Comparison of ENCODE assay signal across 7 mouse cellular contexts in the genomic region with DNA sequence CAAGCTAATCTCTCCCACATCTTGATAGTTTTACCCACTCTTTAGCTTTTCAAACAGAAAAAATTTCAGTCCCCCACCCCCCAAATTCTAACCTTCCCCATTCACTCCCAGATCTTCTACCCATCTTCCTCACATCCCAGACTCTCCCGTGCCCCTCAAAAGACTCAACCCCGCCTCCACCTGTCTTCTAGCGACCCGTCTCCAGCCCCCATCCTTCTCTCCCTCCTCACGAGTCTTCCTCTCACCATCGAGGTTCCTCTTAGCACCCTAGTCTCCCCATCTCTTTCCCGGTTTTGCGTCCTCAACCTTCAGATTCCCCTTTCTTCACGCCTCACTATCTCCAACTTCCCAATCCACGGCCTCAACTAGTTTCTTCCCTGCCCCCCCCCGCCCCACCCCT. TPM values are rescaled to one million over a fixed set of nuclear protein-coding genes. Genes with fewer than 3 reads are reported as not detected.
DNase-seq lines count a peak whose midpoint lies in the region; ATAC-seq lines count a peak whose summit lies in the region.

No protein-coding gene starts in this region.

- peaks cover 28% of the 10 kb centered on the region for H3K4me1 ChIP-seq in lung, embryonic 16.5 days (replicated peaks; ENCODE audit: control insufficient read depth, insufficient read depth, low read length)
- H3K4me1 ChIP-seq in hindbrain, embryonic 12.5 days = peaks cover 24% of the 10 kb centered on the region
- peaks cover 28% of the 10 kb centered on the region for H3K4me1 ChIP-seq in midbrain, embryonic 15.5 days

- no peaks in the 10 kb centered on the region for H3K9me3 ChIP-seq in lung, embryonic 16.5 days (ENCODE audit: control insufficient read depth, low read length)
- no peaks in the 10 kb centered on the region for H3K9me3 ChIP-seq in hindbrain, embryonic 12.5 days (replicated peaks)
- no peaks in the 10 kb centered on the region for H3K9me3 ChIP-seq in midbrain, embryonic 15.5 days

- peak overlapping the region; percentile 87 for H3K4me2 ChIP-seq in lung, embryonic 16.5 days (ENCODE audit: low read depth, low read length)
- peak overlapping the region; percentile 56 for H3K4me2 ChIP-seq in hindbrain, embryonic 12.5 days (replicated peaks)
- peak overlapping the region; percentile 62 for H3K4me2 ChIP-seq in midbrain, embryonic 15.5 days

- H3K27ac ChIP-seq in lung, embryonic 16.5 days (ENCODE audit: low read length) = peak overlapping the region; percentile 85; the same call in 1 of the 2 replicates
- H3K27ac ChIP-seq in hindbrain, embryonic 12.5 days = peak overlapping the region; percentile 87; the same call in 1 of the 2 replicates
- peak overlapping the region; percentile 85 for H3K27ac ChIP-seq in midbrain, embryonic 15.5 days

- 0% methylated on average over 11 of the region's 11 CpGs for WGBS in lung, embryonic 16.5 days
- WGBS in hindbrain, embryonic 12.5 days = 2% methylated on average over 11 of the region's 11 CpGs
- WGBS in midbrain, embryonic 15.5 days = under 1% methylated on average over 11 of the region's 11 CpGs

- peak overlapping the region; percentile 85 for H3K4me3 ChIP-seq in lung, embryonic 16.5 days (ENCODE audit: low read length)
- peak overlapping the region; percentile 73 for H3K4me3 ChIP-seq in hindbrain, embryonic 12.5 days
- H3K4me3 ChIP-seq in midbrain, embryonic 15.5 days = peak overlapping the region; percentile 93

- no peak for DNase-seq in lung, postnatal 25 days (ENCODE audit: low spot score)
- peak; percentile 30 for DNase-seq in embryo, embryonic 10.5 days (ENCODE audit: low spot score)
- DNase-seq in adrenal gland, adult 8-10 months = no peak
- no peak for DNase-seq in frontal cortex, adult 2 months (ENCODE audit: extremely low spot score in 1 of 2, low spot score in 1 of 2)

- peak overlapping the region; percentile 85 for H3K9ac ChIP-seq in lung, embryonic 16.5 days (ENCODE audit: low read length)
- H3K9ac ChIP-seq in hindbrain, embryonic 12.5 days = peak overlapping the region; percentile 82
- H3K9ac ChIP-seq in midbrain, embryonic 15.5 days = peak overlapping the region; percentile 74

- ATAC-seq in lung, embryonic 16.5 days (ENCODE audit: low read depth) = no peak
- ATAC-seq in hindbrain, embryonic 12.5 days (ENCODE audit: low FRiP score) = no peak
- no peak for ATAC-seq in midbrain, embryonic 15.5 days (replicated peaks)

- H3K36me3 ChIP-seq in lung, embryonic 16.5 days (ENCODE audit: control insufficient read depth, insufficient read depth, low read length) = no peaks in the 10 kb centered on the region
- H3K36me3 ChIP-seq in hindbrain, embryonic 12.5 days = no peaks in the 10 kb centered on the region
- H3K36me3 ChIP-seq in midbrain, embryonic 15.5 days (replicated peaks) = no peaks in the 10 kb centered on the region

- no peaks in the 10 kb centered on the region for H3K27me3 ChIP-seq in lung, embryonic 16.5 days (ENCODE audit: control insufficient read depth, insufficient read depth, low read depth, low read length)
- H3K27me3 ChIP-seq in hindbrain, embryonic 12.5 days = no peaks in the 10 kb centered on the region
- H3K27me3 ChIP-seq in midbrain, embryonic 15.5 days (replicated peaks) = no peaks in the 10 kb centered on the region

RNA-seq across cellular contexts. Expression of a gene that starts 0.8 kb away (rescaled TPM):
- polyA plus RNA-seq in lung, embryonic 16.5 days (2015; fragmentation: Nextera tagmentation; extraction: Ambion mirVana) = 66.1 and 71.2 TPM in 2 replicates
- 73.5 TPM in 2 replicates for polyA plus RNA-seq in hindbrain, embryonic 12.5 days (2016; fragmentation: Nextera tagmentation; extraction: Ambion mirVana)
- 48.2 and 52.9 TPM in 2 replicates for polyA plus RNA-seq in midbrain, embryonic 15.5 days (2015; fragmentation: Nextera tagmentation; extraction: Ambion mirVana)
- total RNA-seq in adrenal gland, adult 8-10 months (2022) = 10 to 100 TPM; 24.4 to 36.1 (median 30.6) TPM
- polyA plus RNA-seq in frontal cortex, adult 2 months (2012; rRNA removed) = 20.6 and 21.8 TPM in 2 replicates

RNA-seq across cellular contexts. Expression of a gene that starts 0.9 kb away (rescaled TPM):
- polyA plus RNA-seq in lung, embryonic 16.5 days (2015; fragmentation: Nextera tagmentation; extraction: Ambion mirVana) = 41.2 and 43.6 TPM in 2 replicates
- polyA plus RNA-seq in hindbrain, embryonic 12.5 days (2016; fragmentation: Nextera tagmentation; extraction: Ambion mirVana) = 42.7 and 44.3 TPM in 2 replicates
- 30.7 and 34.5 TPM in 2 replicates for polyA plus RNA-seq in midbrain, embryonic 15.5 days (2015; fragmentation: Nextera tagmentation; extraction: Ambion mirVana)
- total RNA-seq in adrenal gland, adult 8-10 months (2022) = 10 to 100 TPM; 16.2 to 23.9 (median 20.9) TPM
- polyA plus RNA-seq in frontal cortex, adult 2 months (2012; rRNA removed) = 18.2 and 19.0 TPM in 2 replicates

RNA-seq across cellular contexts. Expression of a gene that starts 43.5 kb away (rescaled TPM):
- 0.23 and 0.72 TPM in 2 replicates for polyA plus RNA-seq in lung, embryonic 16.5 days (2015; fragmentation: Nextera tagmentation; extraction: Ambion mirVana)
- not detected in 2 replicates for polyA plus RNA-seq in hindbrain, embryonic 12.5 days (2016; fragmentation: Nextera tagmentation; extraction: Ambion mirVana)
- polyA plus RNA-seq in midbrain, embryonic 15.5 days (2015; fragmentation: Nextera tagmentation; extraction: Ambion mirVana) = not detected in 2 replicates
- not detected for total RNA-seq in adrenal gland, adult 8-10 months (2022)
- polyA plus RNA-seq in frontal cortex, adult 2 months (2012; rRNA removed) = 0.10 TPM in 1 of 2 replicates, not detected in the other

RNA-seq across cellular contexts. Expression of a gene that starts 54.4 kb away (rescaled TPM):
- polyA plus RNA-seq in lung, embryonic 16.5 days (2015; fragmentation: Nextera tagmentation; extraction: Ambion mirVana) = 0.16 and 0.44 TPM in 2 replicates
- not detected in 2 replicates for polyA plus RNA-seq in hindbrain, embryonic 12.5 days (2016; fragmentation: Nextera tagmentation; extraction: Ambion mirVana)
- polyA plus RNA-seq in midbrain, embryonic 15.5 days (2015; fragmentation: Nextera tagmentation; extraction: Ambion mirVana) = not detected in 2 replicates
- not detected for total RNA-seq in adrenal gland, adult 8-10 months (2022)
- polyA plus RNA-seq in frontal cortex, adult 2 months (2012; rRNA removed) = not detected in 2 replicates
